Mouse (Mus musculus): Measurements from ENCODE around the gene Mrpl22.
"Not testable (repeated sequence)": the region's sequence is repeated elsewhere in the genome, so short reads cannot be mapped to it uniquely, and the experiment has no call there.

GRCm38 (mm10) chr11:58224872-58225271 is 53.4 kb downstream of the Mrpl22 start:
- TF ChIP-seq CTCF (IDR thresholded peaks at IDR 0.05; ENCODE audit: low read depth, low read length); POLR2A (IDR thresholded peaks at IDR 0.05; ENCODE audit: borderline replicate concordance, low read depth, low read length): not testable (repeated sequence)
